Mouse (Mus musculus): ENCODE results near the gene Ttll1. TPM values are rescaled to one million over a fixed set of nuclear protein-coding genes. Genes with fewer than 3 reads are reported as not detected.

Ttll1 gene
- polyA plus RNA-seq, 1 experiment from 2014 or later: 74.7 TPM

DNA sequence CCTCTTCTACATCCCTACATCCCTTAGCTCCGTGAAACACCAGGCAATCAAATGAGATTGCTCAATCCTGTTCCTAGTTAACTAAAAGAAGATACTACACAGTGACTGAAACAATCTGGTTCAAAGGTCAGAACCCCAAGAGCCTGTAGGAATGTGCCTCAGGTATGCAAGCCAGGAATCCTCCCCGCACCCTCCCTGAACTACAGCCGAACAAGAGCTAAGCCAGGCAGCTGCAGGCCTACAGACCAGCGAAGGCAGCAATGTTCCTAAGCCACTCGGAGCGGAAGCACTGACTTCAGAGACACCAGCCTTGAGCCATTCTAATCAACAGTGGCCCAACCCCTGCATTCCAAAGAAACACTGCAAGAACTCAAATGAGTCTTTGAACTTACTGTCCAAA, 66.3 kb downstream of the Ttll1 start:
- 0 out of 2 replicates have a peak, but pooled peaks cover 5% of the 10 kb centered on the region for H3K4me1 ChIP-seq (replicated peaks; ENCODE audit: control insufficient read depth, insufficient read depth, low read length)
- 84% methylated on average over 6 of the region's 6 CpGs for WGBS

GRCm38 (mm10) chr15:83442495-83443037, 68.1 kb downstream of the Ttll1 start:
- no peak for DNase-seq (ENCODE audit: low spot score)
- no peak overlapping the region for H3K4me3 ChIP-seq (replicated peaks; ENCODE audit: low read length)
- 93% methylated on average over 4 of the region's 4 CpGs for WGBS
- no peak for ATAC-seq (ENCODE audit: low FRiP score)
- no peak overlapping the region for H3K4me2 ChIP-seq (replicated peaks)
- H3K27me3 ChIP-seq (ENCODE audit: control insufficient read depth, insufficient read depth, low read length): no peaks in the 10 kb centered on the region
- H3K9ac ChIP-seq: no peak overlapping the region
- H3K27ac ChIP-seq: no peak overlapping the region
- H3K36me3 ChIP-seq (replicated peaks; ENCODE audit: control insufficient read depth, insufficient read depth): no peaks in the 10 kb centered on the region
- H3K4me1 ChIP-seq (replicated peaks; ENCODE audit: control insufficient read depth, insufficient read depth, low read length): 0 out of 2 replicates have a peak, but pooled peaks cover 5% of the 10 kb centered on the region
- no peaks in the 10 kb centered on the region for H3K9me3 ChIP-seq (ENCODE audit: control insufficient read depth, low read length)

More for the DNA sequence above, 66.3 kb downstream of the Ttll1 start:
- ATAC-seq (ENCODE audit: low FRiP score) (no peak), DNase-seq (ENCODE audit: low spot score) (no peak)
- H3K27ac ChIP-seq: no peak overlapping the region
- no peaks in the 10 kb centered on the region for H3K36me3 ChIP-seq (replicated peaks; ENCODE audit: control insufficient read depth, insufficient read depth)
- H3K4me3 ChIP-seq (replicated peaks; ENCODE audit: low read length): no peak overlapping the region
- no peaks in the 10 kb centered on the region for H3K9me3 ChIP-seq (ENCODE audit: control insufficient read depth, low read length)
- no peak overlapping the region for H3K9ac ChIP-seq
- no peak overlapping the region for H3K4me2 ChIP-seq (replicated peaks)
- H3K27me3 ChIP-seq (ENCODE audit: control insufficient read depth, insufficient read depth, low read length): no peaks in the 10 kb centered on the region

DNA sequence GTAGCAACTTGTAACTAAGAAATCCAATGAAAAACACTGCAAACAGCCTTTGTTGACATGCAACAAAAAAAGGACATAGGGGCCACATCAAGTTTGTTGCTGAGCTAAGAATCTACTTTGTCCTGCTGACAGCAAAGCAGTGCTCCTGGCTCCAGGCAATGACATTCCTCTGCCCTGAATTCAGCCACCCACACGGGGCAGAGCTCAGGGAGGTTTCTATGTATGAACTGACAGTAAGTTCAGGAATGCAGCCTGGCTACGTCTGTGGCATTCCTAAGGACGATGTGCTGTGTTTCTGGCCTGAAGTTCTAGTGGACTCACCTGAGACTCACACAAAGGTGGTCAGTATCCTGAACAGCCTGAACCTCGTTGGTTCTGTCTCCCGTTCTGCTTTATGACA, 70.0 kb downstream of the Ttll1 start:
- Histone ChIP-seq H3K9ac (no peak overlapping the region), H3K4me1 (replicated peaks; ENCODE audit: control insufficient read depth, insufficient read depth, low read length) (0 out of 2 replicates have a peak, but pooled peaks cover 5% of the 10 kb centered on the region), H3K27ac (no peak overlapping the region), H3K36me3 (replicated peaks; ENCODE audit: control insufficient read depth, insufficient read depth) (no peaks in the 10 kb centered on the region), H3K4me3 (replicated peaks; ENCODE audit: low read length) (no peak overlapping the region), H3K27me3 (ENCODE audit: control insufficient read depth, insufficient read depth, low read length) (no peaks in the 10 kb centered on the region), H3K4me2 (replicated peaks) (no peak overlapping the region), H3K9me3 (ENCODE audit: control insufficient read depth, low read length) (no peaks in the 10 kb centered on the region)
- DNase-seq (ENCODE audit: low spot score): no peak
- ATAC-seq (ENCODE audit: low FRiP score): no peak
- WGBS: 67% methylated on average over 5 of the region's 5 CpGs

DNA sequence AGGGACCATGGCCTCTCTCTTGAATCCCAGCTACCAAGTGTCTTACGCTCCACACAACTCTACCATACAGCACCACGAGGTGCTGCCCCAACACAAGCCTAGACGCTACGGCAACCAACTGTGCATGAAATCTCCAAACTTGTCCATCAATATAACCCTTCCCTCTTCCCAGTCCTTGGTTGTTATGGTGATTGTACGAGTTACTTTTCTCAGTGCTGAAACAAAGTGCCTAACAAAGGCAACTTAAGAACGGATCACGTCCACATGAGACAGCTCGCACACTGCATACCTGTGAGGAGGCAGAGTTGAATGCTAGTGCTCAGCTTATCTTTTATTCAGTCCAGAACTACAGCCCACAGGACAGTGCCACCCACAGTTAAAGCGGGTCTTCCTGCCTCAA, 74.2 kb downstream of the Ttll1 start:
- Histone ChIP-seq H3K36me3 (replicated peaks; ENCODE audit: control insufficient read depth, insufficient read depth) (no peaks in the 10 kb centered on the region), H3K9ac (no peak overlapping the region), H3K27ac (no peak overlapping the region), H3K9me3 (ENCODE audit: control insufficient read depth, low read length) (no peaks in the 10 kb centered on the region), H3K4me3 (replicated peaks; ENCODE audit: low read length) (no peak overlapping the region), H3K4me2 (replicated peaks) (no peak overlapping the region), H3K4me1 (replicated peaks; ENCODE audit: control insufficient read depth, insufficient read depth, low read length) (no peaks in the 10 kb centered on the region), H3K27me3 (ENCODE audit: control insufficient read depth, insufficient read depth, low read length) (no peaks in the 10 kb centered on the region)
- ATAC-seq (ENCODE audit: low FRiP score) (no peak), DNase-seq (ENCODE audit: low spot score) (no peak)
- 64% methylated on average over 9 of the region's 9 CpGs for WGBS

GRCm38 (mm10) chr15:83435324-83436090, 75.2 kb downstream of the Ttll1 start:
- Histone ChIP-seq H3K36me3 (replicated peaks; ENCODE audit: control insufficient read depth, insufficient read depth) (no peaks in the 10 kb centered on the region), H3K9ac (no peak overlapping the region), H3K9me3 (ENCODE audit: control insufficient read depth, low read length) (no peaks in the 10 kb centered on the region), H3K4me2 (replicated peaks) (no peak overlapping the region), H3K27ac (no peak overlapping the region), H3K27me3 (ENCODE audit: control insufficient read depth, insufficient read depth, low read length) (no peaks in the 10 kb centered on the region), H3K4me1 (replicated peaks; ENCODE audit: control insufficient read depth, insufficient read depth, low read length) (no peaks in the 10 kb centered on the region), H3K4me3 (replicated peaks; ENCODE audit: low read length) (no peak overlapping the region)
- WGBS: 82% methylated on average over 8 of the region's 8 CpGs
- ATAC-seq (ENCODE audit: low FRiP score): no peak
- DNase-seq (ENCODE audit: low spot score): no peak

GRCm38 (mm10) chr15:83434692-83435091, 76.0 kb downstream of the Ttll1 start:
- Histone ChIP-seq H3K4me1 (replicated peaks; ENCODE audit: control insufficient read depth, insufficient read depth, low read length) (no peaks in the 10 kb centered on the region), H3K9ac (no peak overlapping the region), H3K4me3 (replicated peaks; ENCODE audit: low read length) (no peak overlapping the region), H3K36me3 (replicated peaks; ENCODE audit: control insufficient read depth, insufficient read depth) (no peaks in the 10 kb centered on the region), H3K4me2 (replicated peaks) (no peak overlapping the region), H3K27ac (no peak overlapping the region), H3K27me3 (ENCODE audit: control insufficient read depth, insufficient read depth, low read length) (no peaks in the 10 kb centered on the region), H3K9me3 (ENCODE audit: control insufficient read depth, low read length) (no peaks in the 10 kb centered on the region)
- WGBS: 81% methylated on average over 4 of the region's 4 CpGs
- DNase-seq (ENCODE audit: low spot score): no peak
- no peak for ATAC-seq (ENCODE audit: low FRiP score)

Small RNA genes within 50 kb of the gene (microRNA-seq; reads per million reads assigned to microRNA genes)
- gene Gm24575: not detected

Other genes with a start within 250 kb of the Ttll1 start
- 38.4 and 43.2 TPM in 2 replicates for gene Arfgap3, start 160.6 kb downstream of the Ttll1 start, polyA plus RNA-seq (2014; fragmentation: Nextera tagmentation; extraction: Ambion mirVana)
- 20.5 and 21.5 TPM in 2 replicates for gene Pacsin2, start 46.3 kb downstream of the Ttll1 start, polyA plus RNA-seq (2014; fragmentation: Nextera tagmentation; extraction: Ambion mirVana)
- 0.84 and 1.1 TPM in 2 replicates for gene Bik, start 16.0 kb upstream of the Ttll1 start, polyA plus RNA-seq (2014; fragmentation: Nextera tagmentation; extraction: Ambion mirVana)
- 10.0 and 12.2 TPM in 2 replicates for gene Tspo, start 52.7 kb upstream of the Ttll1 start, polyA plus RNA-seq (2014; fragmentation: Nextera tagmentation; extraction: Ambion mirVana)
- 33.2 and 37.6 TPM in 2 replicates for gene Mcat, start 52.9 kb upstream of the Ttll1 start, polyA plus RNA-seq (2014; fragmentation: Nextera tagmentation; extraction: Ambion mirVana)
- 43.1 and 44.4 TPM in 2 replicates for gene Ttll12, start 84.3 kb upstream of the Ttll1 start, polyA plus RNA-seq (2014; fragmentation: Nextera tagmentation; extraction: Ambion mirVana)
- gene Scube1, start 214.1 kb upstream of the Ttll1 start, polyA plus RNA-seq (2014; fragmentation: Nextera tagmentation; extraction: Ambion mirVana): 10.4 and 12.7 TPM in 2 replicates